10 mouse cellular contexts compared by ENCODE assay signal in the genomic region with DNA sequence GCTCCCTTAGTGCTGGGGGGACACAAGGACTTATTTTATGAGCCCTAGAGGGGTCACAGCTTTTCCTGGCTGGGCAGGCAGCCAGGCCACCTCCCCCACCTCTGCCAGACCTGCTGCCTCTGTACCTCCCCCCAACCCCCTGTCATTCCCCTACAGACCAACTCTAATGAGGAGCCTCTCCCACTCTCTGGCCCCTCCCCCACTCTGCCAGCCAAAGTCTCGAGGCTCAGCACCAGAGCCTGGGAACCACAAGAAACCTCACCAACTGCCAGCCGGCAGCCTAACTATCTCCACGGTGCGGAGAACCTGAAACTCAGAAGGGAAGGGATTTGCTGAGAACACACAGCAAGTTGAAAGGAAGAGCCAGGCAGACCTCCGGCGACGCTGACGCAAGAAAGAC. TPM values are rescaled to one million over a fixed set of nuclear protein-coding genes. Genes with fewer than 3 reads are reported as not detected.
DNase-seq lines count a peak whose midpoint lies in the region; ATAC-seq and TF ChIP-seq lines count a peak whose summit lies in the region.
"Had no signal": no experiment of that assay in that cellular context is flagged by ENCODE, and none has a peak within 500 bp of the region (broad histone marks: within the 10 kb centered on the region; RNA-seq: fewer than 3 reads in every experiment).

No protein-coding gene starts in this region.

- no peak overlapping the region for H3K27ac ChIP-seq in heart, embryonic 13.5 days (replicated peaks)
- H3K27ac ChIP-seq in forebrain, embryonic 16.5 days (ENCODE audit: low read length), result no peak overlapping the region
- H3K27ac ChIP-seq in liver, embryonic 16.5 days (ENCODE audit: low read length), result no peak overlapping the region
- H3K27ac ChIP-seq in left cerebral cortex, adult 2 months, result no peak overlapping the region

- H3K4me1 ChIP-seq in heart, embryonic 13.5 days, result peaks cover 28% of the 10 kb centered on the region
- H3K4me1 ChIP-seq in forebrain, embryonic 16.5 days (replicated peaks; ENCODE audit: control insufficient read depth, insufficient read depth, low read length), result peaks cover 19% of the 10 kb centered on the region
- peaks cover 16% of the 10 kb centered on the region for H3K4me1 ChIP-seq in liver, embryonic 16.5 days (ENCODE audit: control insufficient read depth, low read depth, low read length)

- no peaks in the 10 kb centered on the region for H3K36me3 ChIP-seq in heart, embryonic 13.5 days
- no peaks in the 10 kb centered on the region for H3K36me3 ChIP-seq in forebrain, embryonic 16.5 days (ENCODE audit: control insufficient read depth, insufficient read depth)
- H3K36me3 ChIP-seq in liver, embryonic 16.5 days (ENCODE audit: control insufficient read depth, insufficient read depth), result no peaks in the 10 kb centered on the region

- TF ChIP-seq CTCF in left cerebral cortex, adult 2 months (IDR thresholded peaks at IDR 0.05), result no peak

- peak overlapping the region; percentile 21 for H3K4me3 ChIP-seq in heart, embryonic 13.5 days
- H3K4me3 ChIP-seq in forebrain, embryonic 16.5 days (replicated peaks; ENCODE audit: low read length), result no peak overlapping the region
- no peak overlapping the region for H3K4me3 ChIP-seq in liver, embryonic 16.5 days (ENCODE audit: low read depth, low read length)
- H3K4me3 ChIP-seq in left cerebral cortex, adult 2 months, result no peak overlapping the region

- no peak for DNase-seq in heart, postnatal 36 days
- peak; percentile 52 for DNase-seq in ES-CJ7 (ENCODE audit: low read depth, low spot score)
- no peak for DNase-seq in urinary bladder, postnatal 4 days (ENCODE audit: low spot score in 2 of 2)
- no peak for DNase-seq in left cerebral cortex, adult 2 months (ENCODE audit: extremely low spot score in 1 of 2, low spot score in 2 of 2)
- DNase-seq in frontal cortex, postnatal 36 days (ENCODE audit: low spot score in 2 of 2), result no peak
- DNase-seq: B cell, adult 2 months; lung, postnatal 4 days had no signal

- H3K4me2 ChIP-seq in heart, embryonic 13.5 days, result peak overlapping the region; percentile 54
- peak overlapping the region; percentile 16 for H3K4me2 ChIP-seq in forebrain, embryonic 16.5 days (ENCODE audit: low read length)
- H3K4me2 ChIP-seq in liver, embryonic 16.5 days (ENCODE audit: low read depth, low read length), result peak overlapping the region; percentile 2; the same call in 1 of the 2 replicates

- no peaks in the 10 kb centered on the region for H3K9me3 ChIP-seq in heart, embryonic 13.5 days
- H3K9me3 ChIP-seq in forebrain, embryonic 16.5 days (ENCODE audit: control insufficient read depth, low read length), result no peaks in the 10 kb centered on the region
- H3K9me3 ChIP-seq in liver, embryonic 16.5 days (replicated peaks; ENCODE audit: control insufficient read depth, low read length), result no peaks in the 10 kb centered on the region

- intact Hi-C loops in heart, postnatal 36 days (cut with DNase I), result loop anchor here (10.0 kb wide), 1 partner anchor 269 kb away; no protein-coding TSS in a partner anchor
- intact Hi-C loops in left cerebral cortex, adult 2 months (cut with DNase I), result no loop called here

- no peak for ATAC-seq in heart, embryonic 13.5 days (ENCODE audit: extremely low read depth, insufficient number of reproducible peaks, low FRiP score, low TSS enrichment)
- no peak for ATAC-seq in forebrain, embryonic 16.5 days
- ATAC-seq in liver, embryonic 16.5 days (ENCODE audit: low read depth), result no peak

- H3K9ac ChIP-seq in heart, embryonic 13.5 days, result peak overlapping the region; percentile 34
- no peak overlapping the region; the same call in 1 of the 2 replicates for H3K9ac ChIP-seq in forebrain, embryonic 16.5 days (replicated peaks; ENCODE audit: low read depth, low read length)
- H3K9ac ChIP-seq in liver, embryonic 16.5 days (ENCODE audit: low read depth, low read length), result no peak overlapping the region

- 4% methylated on average over 8 of the region's 8 CpGs for WGBS in heart, embryonic 13.5 days
- WGBS in forebrain, embryonic 16.5 days, result 1% methylated on average over 8 of the region's 8 CpGs
- 15% methylated on average over 8 of the region's 8 CpGs for WGBS in liver, embryonic 16.5 days (ENCODE audit: insufficient replicate concordance)

- H3K27me3 ChIP-seq in heart, embryonic 13.5 days (replicated peaks), result peaks cover 22% of the 10 kb centered on the region
- H3K27me3 ChIP-seq in forebrain, embryonic 16.5 days (replicated peaks; ENCODE audit: control insufficient read depth, insufficient read depth, low read length), result no peaks in the 10 kb centered on the region
- no peaks in the 10 kb centered on the region for H3K27me3 ChIP-seq in liver, embryonic 16.5 days (ENCODE audit: control insufficient read depth, insufficient read depth, low read depth, low read length)

RNA-seq across cellular contexts. Expression of a gene that starts 1.7 kb away (rescaled TPM):
- 0.37 and 0.64 TPM in 2 replicates for polyA plus RNA-seq in heart, embryonic 13.5 days (2015; fragmentation: Nextera tagmentation; extraction: Ambion mirVana)
- total RNA-seq in heart, postnatal 36 days (2021), result not detected
- 2.7 and 4.5 TPM in 2 replicates for polyA plus RNA-seq in forebrain, embryonic 16.5 days (2015; fragmentation: Nextera tagmentation; extraction: Ambion mirVana)
- not detected in 2 replicates for polyA plus RNA-seq in liver, embryonic 16.5 days (2015; fragmentation: Nextera tagmentation; extraction: Ambion mirVana)
- under 1 TPM in 1 of 2 experiments, not detected in 1; 0.25 TPM for total RNA-seq in left cerebral cortex, adult 2 months (2021)

RNA-seq across cellular contexts. Expression of a gene that starts 2.9 kb away (rescaled TPM):
- polyA plus RNA-seq in heart, embryonic 13.5 days (2015; fragmentation: Nextera tagmentation; extraction: Ambion mirVana), result not detected in 2 replicates
- not detected for total RNA-seq in heart, postnatal 36 days (2021)
- not detected in 2 replicates for polyA plus RNA-seq in forebrain, embryonic 16.5 days (2015; fragmentation: Nextera tagmentation; extraction: Ambion mirVana)
- polyA plus RNA-seq in liver, embryonic 16.5 days (2015; fragmentation: Nextera tagmentation; extraction: Ambion mirVana), result not detected in 2 replicates
- not detected for total RNA-seq in left cerebral cortex, adult 2 months (2021)

RNA-seq across cellular contexts. Expression of a gene that starts 12.8 kb away (rescaled TPM):
- 9.4 and 9.6 TPM in 2 replicates for polyA plus RNA-seq in heart, embryonic 13.5 days (2015; fragmentation: Nextera tagmentation; extraction: Ambion mirVana)
- total RNA-seq in heart, postnatal 36 days (2021), result 1 to 10 TPM; 7.1 to 7.9 TPM
- 17.0 and 18.9 TPM in 2 replicates for polyA plus RNA-seq in forebrain, embryonic 16.5 days (2015; fragmentation: Nextera tagmentation; extraction: Ambion mirVana)
- polyA plus RNA-seq in liver, embryonic 16.5 days (2015; fragmentation: Nextera tagmentation; extraction: Ambion mirVana), result 6.6 and 7.0 TPM in 2 replicates
- total RNA-seq in left cerebral cortex, adult 2 months (2021), result 10 to 100 TPM; 19.5 to 19.9 TPM

RNA-seq across cellular contexts. Expression of a gene that starts 13.4 kb away (rescaled TPM):
- 99.7 and 108 TPM in 2 replicates for polyA plus RNA-seq in heart, embryonic 13.5 days (2015; fragmentation: Nextera tagmentation; extraction: Ambion mirVana)
- 100 to 1,000 TPM; 235 to 283 TPM for total RNA-seq in heart, postnatal 36 days (2021)
- polyA plus RNA-seq in forebrain, embryonic 16.5 days (2015; fragmentation: Nextera tagmentation; extraction: Ambion mirVana), result 66.5 and 78.2 TPM in 2 replicates
- polyA plus RNA-seq in liver, embryonic 16.5 days (2015; fragmentation: Nextera tagmentation; extraction: Ambion mirVana), result 26.5 and 34.1 TPM in 2 replicates
- total RNA-seq in left cerebral cortex, adult 2 months (2021), result 10 to 100 TPM; 70.4 to 75.7 TPM

Comparison
In these comparisons a context has a peak if more than half of its experiments do, and no peak if none do; other contexts are left out.
1. H3K4me2 ChIP-seq: peak in every context shown above with its lines; median percentile 54 in heart, embryonic 13.5 days; 16 in forebrain, embryonic 16.5 days; 2 in liver, embryonic 16.5 days.